Mouse (Mus musculus) B cell, adult (primary cell): ENCODE measurements around the gene Khdc1b. TPM values are rescaled to one million over a fixed set of nuclear protein-coding genes. Genes with fewer than 3 reads are reported as not detected.

ENCODE experiments used
- total RNA-seq: library from RNA; stranded (reverse); gene quantifications from 4 replicates; pipeline ENCODE4 v1.2.4, GENCODE M21; 2023; ENCODE audit not compliant: inconsistent age

The Khdc1b gene
- total RNA-seq = not detected in 4 replicates

DNA sequence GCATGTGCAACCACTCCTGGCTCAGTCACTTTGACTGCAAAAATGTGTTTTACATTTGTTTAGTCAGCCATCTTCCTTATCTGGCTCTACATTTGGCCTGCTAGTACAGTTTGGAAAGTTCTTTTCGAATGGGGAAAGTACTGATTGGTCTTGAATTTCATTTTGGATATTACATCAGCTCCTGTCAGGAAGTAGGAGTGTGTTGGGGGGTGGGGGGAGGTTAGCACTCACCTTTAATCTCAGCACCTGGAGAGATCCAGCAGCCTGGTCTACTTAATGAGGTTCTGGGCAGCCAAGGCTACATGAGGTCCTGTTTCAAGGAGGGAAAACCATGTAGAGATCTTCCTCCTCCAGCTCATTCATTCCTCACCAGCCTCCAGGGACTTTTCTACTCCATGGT lies at the start of gene Khdc1b:
Gene Khdc1b (plus strand): TSS at position 301 of the 400 bp plus-strand sequence.

DNA sequence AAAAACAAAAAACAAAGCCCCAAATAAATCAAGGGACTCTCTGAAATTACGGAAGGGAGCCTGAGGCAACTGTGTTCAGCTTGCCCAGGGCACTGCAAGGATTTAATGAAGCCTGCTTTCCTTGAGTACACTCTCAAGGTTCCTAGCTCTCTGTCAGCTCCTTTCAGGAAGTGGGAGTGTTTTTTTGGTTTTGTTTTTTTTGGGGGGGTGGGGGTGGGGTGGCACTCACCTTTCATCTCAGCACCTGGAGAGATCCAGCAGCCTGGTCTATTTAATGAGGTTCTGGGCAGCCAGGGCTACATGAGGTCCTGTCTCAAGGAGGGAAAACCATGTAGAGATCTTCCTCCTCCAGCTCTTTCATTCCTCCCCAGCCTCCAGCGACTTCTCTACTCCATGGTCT lies 34.0 kb upstream of the Khdc1b start, which contains the start of gene Khdc1a:
Gene Khdc1a (plus strand): TSS at position 301 of the 400 bp plus-strand sequence.

DNA sequence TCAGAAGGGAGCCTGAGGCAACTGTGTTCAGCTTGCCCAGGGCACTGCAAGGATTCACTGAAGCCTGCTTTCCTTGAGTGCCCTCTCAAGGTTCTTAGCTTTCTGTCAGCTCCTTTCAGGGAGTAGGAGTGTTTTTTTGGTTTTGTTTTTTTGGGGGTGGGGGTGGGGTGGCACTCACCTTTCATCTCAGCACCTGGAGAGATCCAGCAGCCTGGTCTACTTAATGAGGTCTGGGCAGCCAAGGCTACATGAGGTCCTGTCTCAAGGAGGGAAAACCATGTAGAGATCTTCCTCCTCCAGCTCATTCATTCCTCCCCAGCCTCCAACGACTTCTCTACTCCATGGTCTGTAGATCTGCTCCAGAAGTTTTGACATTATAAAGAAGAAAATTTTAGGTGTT lies 15.3 kb upstream of the Khdc1b start, which contains the start of gene Khdc1c:
Gene Khdc1c (plus strand): TSS at position 301 of the 400 bp plus-strand sequence.

Other genes starting within 250 kb of the Khdc1b start
- gene Tmem14a, start 165.0 kb upstream of the Khdc1b start, total RNA-seq = 0.45 to 1.2 TPM (median 0.88 TPM) in 4 replicates
- not detected in 4 replicates for gene Gsta3, start 143.0 kb upstream of the Khdc1b start, total RNA-seq
- gene Khdc1a, start 33.9 kb upstream of the Khdc1b start, total RNA-seq = not detected in 4 replicates
- not detected in 4 replicates for gene Khdc1c, start 15.2 kb upstream of the Khdc1b start, total RNA-seq